Mouse (Mus musculus) ES-E14 (cell line): ENCODE results near the gene Snai1.

Source experiments
- CHD2 ChIP-seq: IDR thresholded peaks from 2 replicates; pipeline ENCODE4 v1.6.1; 2014; ENCODE audit warnings: mild to moderate bottlenecking, low read depth, low read length, inconsistent platforms
- MAFK ChIP-seq: IDR thresholded peaks from 2 replicates; pipeline ENCODE4 v1.6.1; 2014; ENCODE audit warnings: mild to moderate bottlenecking, low read depth, low read length, inconsistent platforms; ENCODE audit not compliant: insufficient read depth
- ZNF384 ChIP-seq: IDR thresholded peaks from 2 replicates; pipeline ENCODE4 v1.6.1; 2012; ENCODE audit warnings: low read depth, low read length, inconsistent platforms

GRCm38 (mm10) chr2:167575581-167575980 is 37.6 kb downstream of the Snai1 start:
- no peak for TF ChIP-seq MAFK
- no peak for TF ChIP-seq CHD2
- TF ChIP-seq ZNF384, result no peak
